Mouse (Mus musculus) stomach, postnatal 0 days (tissue): Measurements from ENCODE around the gene 4930563M21Rik.

Experiments used
- CTCF ChIP-seq: IDR thresholded peaks from 2 replicates; pipeline ENCODE4 v1.5.1; 2016; ENCODE audit warnings: antibody characterized with exemption, low read depth, mild to moderate bottlenecking, moderate library complexity
- EP300 ChIP-seq: optimal IDR thresholded peaks from 2 replicates; pipeline ENCODE3; 2016; ENCODE audit warnings: antibody characterized with exemption

- TF ChIP-seq CTCF (no peak), EP300 (no peak)
Measured at GRCm38 (mm10) chr9:55932482-55932881, 77.9 kb downstream of the 4930563M21Rik start.
